Mouse (Mus musculus) mesoderm, embryonic 11.5 days (tissue): ENCODE results near the gene Tas2r123.

ENCODE experiments used
- DNase-seq: peaks from one replicate; pipeline ENCODE4 v3.0.0-alpha.2; 2012; ENCODE audit warnings: low read depth, low spot score

The Tas2r123 gene

DNA sequence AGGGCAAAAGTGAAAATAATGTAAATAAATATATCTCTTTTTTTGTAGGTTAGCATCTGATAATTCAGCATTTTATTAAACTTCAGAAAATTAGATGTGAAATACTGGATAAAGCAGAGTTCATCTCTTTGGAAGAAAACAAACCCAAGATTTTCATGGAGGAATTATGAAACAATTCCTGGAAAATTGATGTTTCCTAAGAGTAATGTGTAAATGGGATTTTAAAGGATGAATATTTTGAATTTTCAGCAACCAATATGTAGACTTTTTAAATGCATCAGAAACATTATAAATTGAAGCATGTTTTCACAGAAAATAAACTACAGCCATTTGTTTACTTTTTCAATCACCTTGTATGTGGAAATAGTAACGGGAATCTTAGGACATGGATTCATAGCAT lies at the start of gene Tas2r123:
Tas2r123 (plus strand) TSS at position 301 of the 400 bp plus-strand sequence.
- DNase-seq: no peak

DNA sequence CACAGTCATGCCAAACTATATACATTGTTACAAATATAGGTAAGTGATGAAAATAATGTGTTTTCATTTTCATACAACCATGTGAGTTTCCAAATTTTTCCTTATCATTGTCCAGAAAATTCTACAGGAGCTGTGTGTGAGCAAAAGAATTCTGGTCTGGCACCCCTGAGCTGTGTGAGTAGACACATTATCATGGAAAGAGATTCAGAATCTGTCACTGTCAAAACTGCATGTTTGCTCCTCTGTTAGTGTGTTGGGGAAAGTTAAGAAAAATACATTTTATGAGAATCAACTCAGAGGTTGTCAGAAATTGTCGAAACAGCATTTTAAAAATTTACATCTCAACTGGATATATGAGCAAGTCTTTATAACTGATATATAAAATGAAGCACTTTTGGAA lies 44.4 kb upstream of the Tas2r123 start, which contains the start of gene Tas2r117:
Tas2r117 (plus strand) TSS at position 301 of the 400 bp plus-strand sequence.
- DNase-seq: no peak

DNA sequence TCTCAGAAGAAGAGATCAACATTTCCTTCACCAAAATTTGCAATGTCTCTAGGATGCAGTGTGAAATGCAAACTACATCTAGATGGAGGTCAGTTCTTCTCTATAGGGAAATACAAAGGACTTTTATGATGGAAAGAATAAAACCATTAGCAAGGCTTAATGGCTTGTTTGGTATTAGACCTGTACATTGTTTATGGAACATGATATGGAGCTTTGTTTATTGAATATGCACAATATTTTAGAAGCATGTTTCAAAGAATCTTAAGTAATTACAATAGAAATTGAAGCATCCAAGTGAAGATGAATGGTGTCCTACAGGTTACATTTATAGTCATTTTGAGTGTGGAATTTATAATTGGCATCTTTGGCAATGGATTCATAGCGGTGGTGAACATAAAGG lies 8.2 kb downstream of the Tas2r123 start, which contains the start of gene Tas2r116:
Tas2r116 (plus strand) TSS at position 301 of the 400 bp plus-strand sequence.
- DNase-seq: no peak

DNA sequence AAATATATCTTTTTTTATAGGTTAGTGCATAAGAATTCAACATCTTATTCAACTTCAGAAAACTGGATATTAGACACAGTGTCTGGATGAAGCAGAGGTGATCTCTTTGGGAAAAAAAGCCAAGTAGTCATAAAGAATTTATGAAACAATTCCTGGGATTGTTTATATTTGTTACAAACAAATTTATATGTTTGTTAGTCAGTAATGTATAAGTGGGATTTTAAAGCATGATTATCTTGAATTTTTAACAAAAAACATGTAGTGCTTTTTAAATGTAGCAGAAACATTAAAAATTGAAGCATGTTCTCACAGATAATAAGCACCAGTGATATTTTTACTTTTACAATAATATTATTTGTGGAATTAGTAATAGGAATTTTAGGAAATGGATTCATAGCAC lies 20.8 kb downstream of the Tas2r123 start, which contains the start of gene Tas2r110:
Tas2r110 (plus strand) TSS at position 301 of the 400 bp plus-strand sequence.
- no peak for DNase-seq

GRCm38 (mm10) chr6:132892711-132893110 lies 45.8 kb downstream of the Tas2r123 start, which contains the start of gene Tas2r113:
Gene Tas2r113, plus strand, starts transcription at chr6:132893011.
- DNase-seq: no peak
